Mouse (Mus musculus): ENCODE measurements at regions not wholly inside any gene's neighbourhood (a gene's known extent, or its start where the extent isn't known, plus 50 kb on each side); places are given as distances from the start of the nearest gene placed in this dataset.

DNA sequence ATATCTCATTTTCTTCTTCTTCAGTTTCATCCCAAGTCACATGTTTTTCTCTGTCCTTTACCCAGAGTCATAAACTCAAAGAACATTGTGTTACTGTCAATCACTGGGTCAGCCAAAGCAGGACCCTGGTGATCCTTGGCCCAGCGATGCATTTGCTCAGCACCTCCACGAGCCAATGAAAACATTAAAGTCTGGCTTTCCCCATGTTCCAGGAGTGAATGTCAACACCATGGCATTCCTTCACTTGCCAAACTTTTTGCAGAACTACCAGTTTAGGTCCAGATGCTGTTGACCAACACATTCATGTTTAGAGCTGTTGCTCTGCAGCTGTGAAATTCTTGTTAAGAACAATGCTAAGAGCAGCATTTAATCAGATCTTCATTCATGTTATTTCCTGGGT is 135.6 kb downstream of the Isl1 start:
- TF ChIP-seq CTCF (IDR thresholded peaks at IDR 0.05; ENCODE audit: low read depth, low read length): no peak
- TF ChIP-seq POLR2A (IDR thresholded peaks at IDR 0.05; ENCODE audit: extremely low read depth, insufficient read depth, low read length): no peak
